Comparison of ENCODE assay signal across 28 mouse cellular contexts in genomic region chr16:87561501-87561900, GRCm38 (mm10). TPM values are rescaled to one million over a fixed set of nuclear protein-coding genes. Genes with fewer than 3 reads are reported as not detected.
"Had no signal": no experiment of that assay in that cellular context is flagged by ENCODE, and none has a peak within 500 bp of the region (broad histone marks: within the 10 kb centered on the region; RNA-seq: fewer than 3 reads in every experiment).

No protein-coding gene starts in this region.

- H3K27me3 ChIP-seq: embryonic facial prominence, embryonic 12.5 days; embryonic facial prominence, embryonic 13.5 days; embryonic facial prominence, embryonic 15.5 days; forebrain, embryonic 12.5 days; forebrain, embryonic 13.5 days; forebrain, embryonic 15.5 days had no signal

- H3K9ac ChIP-seq: embryonic facial prominence, embryonic 12.5 days; embryonic facial prominence, embryonic 13.5 days; embryonic facial prominence, embryonic 15.5 days; forebrain, embryonic 12.5 days; forebrain, embryonic 13.5 days; forebrain, embryonic 15.5 days; forebrain, postnatal 0 days had no signal

- ATAC-seq: forebrain, embryonic 13.5 days; forebrain, embryonic 14.5 days; forebrain, embryonic 15.5 days; forebrain, embryonic 16.5 days; forebrain, postnatal 0 days had no signal

- H3K36me3 ChIP-seq: embryonic facial prominence, embryonic 10.5 days; embryonic facial prominence, embryonic 12.5 days; embryonic facial prominence, embryonic 13.5 days; embryonic facial prominence, embryonic 15.5 days; forebrain, embryonic 10.5 days; forebrain, embryonic 12.5 days; forebrain, embryonic 15.5 days had no signal

- H3K4me3 ChIP-seq: embryonic facial prominence, embryonic 10.5 days; embryonic facial prominence, embryonic 12.5 days; embryonic facial prominence, embryonic 13.5 days; embryonic facial prominence, embryonic 15.5 days; erythroblast, embryonic 14.5 days; forebrain, embryonic 10.5 days; forebrain, embryonic 12.5 days; forebrain, embryonic 13.5 days; forebrain, embryonic 15.5 days; gastrocnemius, adult 2 months had no signal

- H3K27ac ChIP-seq: embryonic facial prominence, embryonic 10.5 days; embryonic facial prominence, embryonic 12.5 days; embryonic facial prominence, embryonic 13.5 days; embryonic facial prominence, embryonic 15.5 days; forebrain, embryonic 10.5 days; forebrain, embryonic 12.5 days; forebrain, embryonic 13.5 days; forebrain, embryonic 15.5 days; gastrocnemius, adult 2 months had no signal

- DNase-seq: cerebellum, adult 18-20 months; cerebellum, adult 2 months; cerebellum, adult 8-10 months; cerebellum, adult 9-10 months; cerebellum, adult 9-11 months; cerebellum, postnatal 10 days; cerebellum, postnatal 14 days; cerebellum, postnatal 25 days; cerebellum, postnatal 36 days; embryo, embryonic 11 days; forebrain, postnatal 0 days; gastrocnemius, adult 2 months; gastrocnemius, postnatal 10 days; gastrocnemius, postnatal 14 days; gastrocnemius, postnatal 25 days; gastrocnemius, postnatal 36 days had no signal

- H3K9me3 ChIP-seq: embryonic facial prominence, embryonic 10.5 days; embryonic facial prominence, embryonic 12.5 days; embryonic facial prominence, embryonic 13.5 days; embryonic facial prominence, embryonic 15.5 days; forebrain, embryonic 10.5 days; forebrain, embryonic 12.5 days; forebrain, embryonic 13.5 days; forebrain, embryonic 15.5 days had no signal

- H3K4me1 ChIP-seq: embryonic facial prominence, embryonic 10.5 days; embryonic facial prominence, embryonic 12.5 days; embryonic facial prominence, embryonic 13.5 days; embryonic facial prominence, embryonic 15.5 days; forebrain, embryonic 10.5 days; forebrain, embryonic 12.5 days; forebrain, embryonic 13.5 days; forebrain, embryonic 15.5 days had no signal

- H3K4me2 ChIP-seq: embryonic facial prominence, embryonic 12.5 days; embryonic facial prominence, embryonic 13.5 days; embryonic facial prominence, embryonic 15.5 days; forebrain, embryonic 12.5 days; forebrain, embryonic 13.5 days; forebrain, embryonic 15.5 days had no signal

RNA-seq across cellular contexts. Expression of gene Map3k7cl, which starts 8.4 kb away (rescaled TPM):
- polyA plus RNA-seq: embryonic facial prominence, embryonic 10.5 days; embryonic facial prominence, embryonic 11.5 days; embryonic facial prominence, embryonic 12.5 days; embryonic facial prominence, embryonic 13.5 days; erythroblast, embryonic 14.5 days; forebrain, embryonic 10.5 days; forebrain, embryonic 12.5 days; forebrain, embryonic 14.5 days; forebrain, embryonic 15.5 days; forebrain, postnatal 0 days had no signal
